Mouse (Mus musculus): ENCODE measurements around the gene Abtb1.

Abtb1 gene

GRCm38 (mm10) chr6:88809091-88810037 lies 32.4 kb downstream of the Abtb1 start:
- intact Hi-C loops (cut with DNase I), result no loop called here

- intact Hi-C loops (cut with DNase I), result loop anchor here (5.0 kb wide), 1 partner anchor 68 kb away; no protein-coding TSS in a partner anchor
These were observed 36.7 kb downstream of the Abtb1 start for GRCm38 (mm10) chr6:88804966-88805577.

GRCm38 (mm10) chr6:88803957-88804695 lies 37.7 kb downstream of the Abtb1 start:
- intact Hi-C loops (cut with DNase I), result loop anchor here (5.0 kb wide), 1 partner anchor 67 kb away; no protein-coding TSS in a partner anchor

GRCm38 (mm10) chr6:88803051-88803450 lies 38.7 kb downstream of the Abtb1 start:
- intact Hi-C loops (cut with DNase I), result loop anchor here (5.0 kb wide), 1 partner anchor 66 kb away; no protein-coding TSS in a partner anchor

- intact Hi-C loops (cut with DNase I), result loop anchor here (5.0 kb wide), 1 partner anchor 63 kb away; no protein-coding TSS in a partner anchor
These were observed 41.0 kb downstream of the Abtb1 start for GRCm38 (mm10) chr6:88800735-88801134.

GRCm38 (mm10) chr6:88800191-88800590 lies 41.6 kb downstream of the Abtb1 start:
- intact Hi-C loops (cut with DNase I), result loop anchor here (5.0 kb wide), 1 partner anchor 63 kb away; no protein-coding TSS in a partner anchor

- intact Hi-C loops (cut with DNase I), result no loop called here
These were observed 47.2 kb downstream of the Abtb1 start for GRCm38 (mm10) chr6:88794561-88794971.

GRCm38 (mm10) chr6:88793872-88794271 lies 47.9 kb downstream of the Abtb1 start:
- intact Hi-C loops (cut with DNase I), result no loop called here

GRCm38 (mm10) chr6:88793243-88793642 lies 48.5 kb downstream of the Abtb1 start:
- intact Hi-C loops (cut with DNase I), result no loop called here

- intact Hi-C loops (cut with DNase I), result no loop called here
These were observed 49.6 kb downstream of the Abtb1 start for GRCm38 (mm10) chr6:88792147-88792691.

GRCm38 (mm10) chr6:88791299-88791698 lies 50.5 kb downstream of the Abtb1 start:
- intact Hi-C loops (cut with DNase I), result no loop called here

- intact Hi-C loops (cut with DNase I), result no loop called here
These were observed 53.6 kb downstream of the Abtb1 start for GRCm38 (mm10) chr6:88788219-88788618.

- intact Hi-C loops (cut with DNase I), result no loop called here
These were observed 54.3 kb downstream of the Abtb1 start for GRCm38 (mm10) chr6:88787496-88787895.

- intact Hi-C loops (cut with DNase I), result no loop called here
These were observed 54.9 kb downstream of the Abtb1 start for GRCm38 (mm10) chr6:88786732-88787445.
